Mouse (Mus musculus) hindbrain, embryonic 10.5 days (tissue): Measurements from ENCODE around the gene Hykk. TPM values are rescaled to one million over a fixed set of nuclear protein-coding genes. Genes with fewer than 3 reads are reported as not detected.

Experiments
- DNase-seq: peaks from one replicate; pipeline ENCODE4 v3.0.0-alpha.2; 2017; ENCODE audit warnings: low spot score
- H3K27ac ChIP-seq: fragments of 300-500 bp; sonication (generic); 2 replicates; pipeline ENCODE4 v1.5.1; 2016; ENCODE audit warnings: mild to moderate bottlenecking, moderate library complexity
- H3K27me3 ChIP-seq: fragments of 300-500 bp; sonication (generic); 2 replicates; pipeline ENCODE4 v1.6.1; 2016; ENCODE audit warnings: mild to moderate bottlenecking; ENCODE audit not compliant: poor library complexity, insufficient read depth, severe bottlenecking
- H3K36me3 ChIP-seq: fragments of 300-500 bp; sonication (generic); 2 replicates; pipeline ENCODE4 v1.6.1; 2016; ENCODE audit warnings: mild to moderate bottlenecking, moderate library complexity
- H3K4me1 ChIP-seq: fragments of 300-500 bp; sonication (generic); replicated peaks from 2 replicates; pipeline ENCODE4 v1.6.1; 2016; ENCODE audit warnings: mild to moderate bottlenecking
- H3K4me3 ChIP-seq: fragments of 300-500 bp; sonication (generic); 2 replicates; pipeline ENCODE4 v1.5.1; 2016; ENCODE audit warnings: mild to moderate bottlenecking, moderate library complexity
- H3K9me3 ChIP-seq: fragments of 300-500 bp; sonication (generic); 2 replicates; pipeline ENCODE4 v1.6.1; 2016; ENCODE audit warnings: mild to moderate bottlenecking, moderate library complexity
- WGBS: fragments of 180-500 bp; shearing (Covaris S2); methylation state at CpG from one replicate; pipeline ENCODE4 v1.1.7; 2016; 5-methylcytosine and 5-hydroxymethylcytosine counted together
- polyA plus RNA-seq: library from polyadenylated mRNA; unstranded; fragments of >200 nt; fragmentation: Nextera tagmentation; extraction: Ambion mirVana; gene quantifications from 2 replicates; pipeline ENCODE4 v1.2.1, GENCODE M21; 2016

The Hykk gene
- polyA plus RNA-seq = 4.6 and 4.7 TPM in 2 replicates

DNA sequence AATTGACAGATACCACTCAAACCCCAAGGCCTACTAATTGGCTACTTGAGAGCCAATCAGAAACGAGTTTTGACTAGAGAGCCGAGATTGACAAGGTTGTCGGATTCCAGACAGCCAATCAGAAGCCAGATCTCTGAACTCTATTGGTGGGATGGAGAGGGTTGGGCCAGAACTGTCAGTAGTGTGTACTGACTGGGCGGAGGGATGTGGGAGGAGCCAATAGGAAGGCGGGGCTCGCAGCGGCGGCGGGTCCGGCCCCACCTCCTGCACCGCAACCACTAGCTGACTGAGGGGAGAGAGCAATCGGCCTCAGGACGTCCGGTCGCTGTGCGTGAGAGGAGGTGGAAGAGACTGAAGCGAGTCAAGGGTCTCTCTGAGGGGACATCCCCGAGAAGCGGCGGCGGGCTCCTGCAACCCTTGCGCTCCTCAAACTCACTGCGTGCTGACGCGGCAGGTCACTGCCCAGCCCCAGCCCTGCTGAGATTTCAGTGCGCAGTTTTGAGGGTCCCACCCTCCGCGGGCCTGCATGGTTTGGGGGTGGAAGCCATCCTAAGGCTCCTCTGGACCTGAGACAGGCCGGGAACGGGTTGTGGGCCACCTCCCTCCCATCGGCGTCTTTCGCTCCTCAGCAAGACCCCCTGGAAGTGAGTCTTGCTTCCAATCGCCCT lies at the start of gene Hykk:
Gene Hykk, plus strand, starts transcription at position 274 of the 668 bp plus-strand sequence.
- DNase-seq = peak; percentile 91
- H3K4me3 ChIP-seq = peak within 1 kb of the TSS; percentile 78
- under 1% methylated on average over 34 of the region's 34 CpGs for WGBS
- H3K27ac ChIP-seq = peak within 1 kb of the TSS; percentile 87
- H3K9me3 ChIP-seq = no peaks in the 10 kb centered on the region
- H3K4me1 ChIP-seq = peaks cover 13% of the 10 kb centered on the region
- peaks cover 2% of the 10 kb centered on the region for H3K36me3 ChIP-seq
- H3K27me3 ChIP-seq = no peaks in the 10 kb centered on the region

DNA sequence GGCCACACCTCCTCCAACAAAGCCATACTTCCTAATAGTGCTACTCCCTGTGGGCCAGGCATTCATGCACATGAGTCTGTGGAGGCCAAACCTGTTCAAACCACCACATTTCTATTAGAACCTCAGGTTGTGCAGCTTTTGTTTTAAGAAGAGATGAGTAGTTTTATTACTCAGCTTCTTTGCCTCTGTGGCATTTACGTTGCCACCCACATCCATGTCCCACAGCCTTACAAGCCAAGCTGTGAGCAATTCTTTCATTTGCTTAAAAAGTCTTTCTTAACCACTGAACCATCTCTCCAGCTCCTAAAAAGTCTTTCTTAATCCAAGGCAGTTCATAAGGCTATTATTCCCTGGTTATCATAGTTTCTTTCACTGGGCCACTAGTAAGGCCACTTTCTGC lies 38.3 kb upstream of the Hykk start:
- Histone ChIP-seq H3K4me1 (no peaks in the 10 kb centered on the region), H3K27me3 (no peaks in the 10 kb centered on the region), H3K9me3 (no peaks in the 10 kb centered on the region), H3K27ac (no peak overlapping the region), H3K36me3 (peaks cover 93% of the 10 kb centered on the region), H3K4me3 (no peak overlapping the region)
- DNase-seq = no peak
- WGBS = 94% methylated on average over 1 of the region's 1 CpGs

DNA sequence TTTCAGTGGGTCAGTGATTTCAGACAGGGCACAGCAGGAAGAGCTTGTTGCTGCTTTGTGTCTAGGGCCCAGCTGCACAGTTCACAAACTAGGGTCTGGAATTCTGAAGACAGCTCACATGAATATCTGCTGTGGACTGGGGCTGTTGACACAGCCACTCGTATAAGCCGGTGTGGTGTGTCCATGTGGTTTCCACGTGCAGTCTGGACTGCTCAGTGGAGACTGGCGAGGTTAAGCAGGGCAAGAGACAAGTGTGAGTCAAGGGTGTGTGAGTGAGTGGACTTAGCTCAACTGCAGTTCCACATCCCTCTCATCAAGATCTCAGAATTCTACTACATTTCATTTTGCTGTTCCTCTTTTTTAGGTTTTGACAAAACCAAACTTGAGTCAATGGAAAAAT lies 25.0 kb upstream of the Hykk start:
- Histone ChIP-seq H3K4me1 (no peaks in the 10 kb centered on the region), H3K27me3 (no peaks in the 10 kb centered on the region), H3K4me3 (no peak overlapping the region), H3K36me3 (peaks cover 97% of the 10 kb centered on the region), H3K27ac (no peak overlapping the region), H3K9me3 (no peaks in the 10 kb centered on the region)
- no peak for DNase-seq
- WGBS = 84% methylated on average over 4 of the region's 4 CpGs

DNA sequence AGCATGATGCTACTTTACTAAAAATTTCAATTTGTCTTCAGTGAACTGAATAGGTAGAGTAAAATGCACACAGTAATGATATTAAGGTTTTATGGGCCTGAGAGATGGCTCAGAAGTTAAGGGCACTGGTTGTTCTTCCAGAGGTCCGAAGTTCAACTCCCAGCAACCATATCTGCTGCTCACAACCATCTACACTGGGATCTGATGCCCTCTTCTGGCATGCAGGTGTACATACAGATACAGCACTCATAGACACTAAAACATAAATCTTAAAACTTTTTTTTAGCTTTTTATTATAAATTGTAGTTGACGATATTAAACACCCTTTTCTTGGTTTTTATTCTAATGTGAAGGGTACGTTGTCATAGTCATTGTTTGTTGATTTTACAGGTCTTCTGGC lies 20.0 kb upstream of the Hykk start:
- no peaks in the 10 kb centered on the region for H3K4me1 ChIP-seq
- peaks cover 95% of the 10 kb centered on the region for H3K36me3 ChIP-seq
- H3K9me3 ChIP-seq = no peaks in the 10 kb centered on the region
- H3K4me3 ChIP-seq = no peak overlapping the region
- WGBS = 91% methylated on average over 3 of the region's 3 CpGs
- no peaks in the 10 kb centered on the region for H3K27me3 ChIP-seq
- no peak overlapping the region for H3K27ac ChIP-seq
- no peak for DNase-seq

DNA sequence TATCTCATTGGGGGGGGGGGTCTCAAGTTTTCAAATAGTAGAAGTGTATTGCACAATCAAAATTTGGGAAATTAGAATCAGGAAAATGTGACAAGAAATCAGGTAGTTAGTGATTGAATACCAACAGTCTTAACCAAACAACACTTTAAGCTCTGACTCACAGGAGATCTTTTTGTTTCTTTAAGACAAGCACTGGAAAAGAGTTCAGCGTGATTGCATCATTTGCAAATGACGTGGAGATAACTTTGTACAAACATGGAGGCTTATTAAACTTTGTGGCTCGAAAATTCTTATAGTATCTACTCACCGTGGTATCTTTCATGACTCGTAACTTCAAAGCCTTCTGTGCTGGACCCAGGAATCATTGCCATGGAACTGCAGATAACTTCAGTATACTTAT lies 7.6 kb upstream of the Hykk start:
- Histone ChIP-seq H3K4me1 (no peaks in the 10 kb centered on the region), H3K4me3 (no peak overlapping the region), H3K9me3 (no peaks in the 10 kb centered on the region), H3K27me3 (no peaks in the 10 kb centered on the region), H3K27ac (no peak overlapping the region), H3K36me3 (peaks cover 76% of the 10 kb centered on the region)
- 94% methylated on average over 5 of the region's 5 CpGs for WGBS
- DNase-seq = no peak

DNA sequence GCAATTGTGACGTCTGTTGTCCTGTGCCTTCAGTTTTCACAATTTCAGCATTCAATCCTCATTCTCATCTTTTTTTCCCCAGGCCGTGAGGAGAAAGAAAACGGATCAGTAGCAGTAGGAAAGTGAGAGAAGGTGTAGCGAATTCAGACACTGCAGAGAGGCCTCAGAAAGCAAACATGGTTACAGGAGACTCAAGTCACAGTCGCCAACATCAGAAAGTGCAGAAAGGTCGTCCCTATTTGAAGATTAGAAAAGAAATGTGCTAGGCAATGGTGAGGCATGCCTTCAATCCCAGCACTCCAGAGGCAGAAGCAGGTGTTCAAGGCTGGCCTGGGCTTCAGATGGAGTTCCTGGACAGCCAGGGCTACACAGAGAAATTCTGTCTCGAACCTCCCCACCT lies 1.5 kb upstream of the Hykk start:
- peaks cover 16% of the 10 kb centered on the region for H3K36me3 ChIP-seq
- H3K27me3 ChIP-seq = no peaks in the 10 kb centered on the region
- DNase-seq = no peak
- H3K27ac ChIP-seq = no peak overlapping the region
- H3K4me1 ChIP-seq = peaks cover 13% of the 10 kb centered on the region
- 70% methylated on average over 7 of the region's 7 CpGs for WGBS
- H3K9me3 ChIP-seq = no peaks in the 10 kb centered on the region
- no peak overlapping the region for H3K4me3 ChIP-seq

DNA sequence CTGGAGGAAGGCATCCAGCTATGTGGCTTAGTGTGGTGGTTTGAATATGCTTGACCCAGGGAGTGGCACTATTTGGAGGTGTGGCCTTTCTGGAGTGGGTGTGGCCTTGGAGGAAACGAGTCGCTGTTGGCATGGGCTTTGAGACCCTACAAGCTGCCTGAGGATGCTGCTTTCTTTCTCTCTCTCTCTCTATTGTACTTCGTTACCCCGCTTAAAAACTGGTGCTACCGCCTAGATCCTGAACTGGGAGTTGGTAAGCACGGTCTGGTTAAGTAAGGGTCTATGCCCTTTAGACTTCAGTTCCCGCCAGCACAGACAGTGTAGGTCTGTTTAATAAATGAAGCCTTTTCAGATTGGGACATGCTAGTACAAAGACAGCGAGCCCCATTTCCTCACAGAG lies 682 bp upstream of the Hykk start:
- Histone ChIP-seq H3K4me1 (peaks cover 13% of the 10 kb centered on the region), H3K4me3 (peak overlapping the region; percentile 78), H3K27me3 (no peaks in the 10 kb centered on the region), H3K9me3 (no peaks in the 10 kb centered on the region), H3K36me3 (peaks cover 7% of the 10 kb centered on the region), H3K27ac (no peak overlapping the region)
- WGBS = 71% methylated on average over 8 of the region's 8 CpGs
- DNase-seq = no peak

DNA sequence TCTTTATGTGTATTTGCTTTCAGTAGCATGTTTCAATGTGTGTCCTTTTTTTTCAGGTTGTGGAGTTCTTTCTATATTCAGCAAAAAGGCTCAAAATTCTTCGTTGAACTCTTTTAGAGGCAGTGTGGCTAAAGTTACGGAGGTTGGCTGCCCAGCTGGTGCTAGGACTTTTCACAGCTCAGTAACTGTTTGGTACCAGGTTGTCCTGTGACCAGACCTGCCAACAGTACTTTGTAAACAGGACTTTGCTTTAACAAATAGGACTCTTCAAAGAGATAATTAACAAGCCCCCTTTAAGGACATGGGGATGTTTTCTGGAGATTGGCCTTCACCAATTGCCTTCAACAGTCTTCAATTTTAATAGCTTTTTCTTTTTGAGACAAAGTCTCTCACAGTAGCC lies 1.1 kb downstream of the Hykk start:
- H3K36me3 ChIP-seq = peaks cover 10% of the 10 kb centered on the region
- no peak for DNase-seq
- H3K4me3 ChIP-seq = peak overlapping the region; percentile 78
- no peak overlapping the region for H3K27ac ChIP-seq
- 80% methylated on average over 2 of the region's 2 CpGs for WGBS
- H3K27me3 ChIP-seq = no peaks in the 10 kb centered on the region
- peaks cover 5% of the 10 kb centered on the region; the same call in 1 of the 2 replicates for H3K9me3 ChIP-seq
- H3K4me1 ChIP-seq = peaks cover 13% of the 10 kb centered on the region

DNA sequence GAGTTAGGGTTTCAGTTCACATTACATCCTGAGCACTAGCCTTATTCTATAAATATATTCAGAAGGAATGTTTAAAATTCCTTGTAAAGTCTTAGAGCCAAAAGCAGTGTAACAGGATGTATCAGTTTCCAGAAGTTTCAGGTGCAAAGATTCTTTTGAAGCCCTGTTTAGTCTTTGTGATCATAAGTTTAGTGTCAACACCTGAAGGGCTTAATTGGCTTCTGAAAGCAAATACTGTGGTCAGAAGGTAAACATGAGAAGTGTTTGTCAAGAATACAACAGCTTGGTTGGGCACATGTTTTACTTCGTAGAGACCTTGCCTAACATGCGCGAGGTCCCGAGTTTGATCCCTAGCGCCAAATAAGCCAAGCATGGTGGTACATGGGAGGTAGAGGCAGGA lies 1.7 kb downstream of the Hykk start:
- Histone ChIP-seq H3K4me3 (no peak overlapping the region), H3K27ac (no peak overlapping the region), H3K4me1 (peaks cover 13% of the 10 kb centered on the region), H3K27me3 (no peaks in the 10 kb centered on the region), H3K36me3 (peaks cover 10% of the 10 kb centered on the region), H3K9me3 (peaks cover 5% of the 10 kb centered on the region; the same call in 1 of the 2 replicates)
- DNase-seq = no peak
- WGBS = 95% methylated on average over 5 of the region's 5 CpGs

DNA sequence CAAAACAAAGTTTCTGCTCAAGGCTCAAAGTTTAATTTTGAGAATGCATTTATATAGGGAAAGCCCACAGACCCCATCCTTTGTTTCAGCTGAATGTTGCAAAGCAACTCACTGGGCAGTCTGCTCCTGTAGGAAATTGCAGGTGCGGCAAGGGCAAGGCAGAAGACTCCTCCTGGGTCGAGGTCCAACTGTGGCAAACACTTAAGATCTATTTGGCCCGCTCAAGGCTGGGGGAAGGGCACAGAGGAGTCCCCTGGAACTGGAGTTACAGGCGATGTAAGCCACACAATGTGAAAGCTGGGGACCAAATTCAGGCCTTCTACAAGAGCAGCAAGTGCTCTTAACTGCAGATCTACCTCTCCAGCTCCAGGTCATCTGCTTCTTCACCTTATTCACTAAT lies 2.9 kb downstream of the Hykk start:
- Histone ChIP-seq H3K27ac (no peak overlapping the region), H3K36me3 (peaks cover 10% of the 10 kb centered on the region), H3K27me3 (no peaks in the 10 kb centered on the region), H3K4me1 (peaks cover 13% of the 10 kb centered on the region), H3K9me3 (peaks cover 5% of the 10 kb centered on the region; the same call in 1 of the 2 replicates), H3K4me3 (no peak overlapping the region)
- 60% methylated on average over 4 of the region's 4 CpGs for WGBS
- DNase-seq = no peak

DNA sequence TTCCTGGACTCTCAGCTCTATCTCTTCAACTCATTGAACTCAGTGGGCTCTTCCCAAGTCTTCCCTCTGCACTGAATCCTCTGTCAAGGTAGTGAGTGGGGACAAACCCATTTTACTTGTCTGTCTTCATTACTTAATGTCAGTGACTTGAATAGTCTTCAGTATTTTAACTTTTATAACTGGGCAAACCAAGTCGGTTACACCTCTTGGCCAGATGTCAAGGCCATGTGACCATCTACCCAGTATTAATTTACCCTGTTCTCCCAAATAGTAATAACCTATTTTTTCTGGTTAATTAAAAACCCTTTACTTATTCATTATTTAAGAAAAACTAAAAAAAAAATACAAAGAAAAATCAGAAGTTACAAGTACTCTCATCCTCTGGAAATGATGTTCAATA lies 13.7 kb downstream of the Hykk start:
- no peaks in the 10 kb centered on the region for H3K4me1 ChIP-seq
- no peaks in the 10 kb centered on the region for H3K27me3 ChIP-seq
- no peak overlapping the region for H3K27ac ChIP-seq
- no peaks in the 10 kb centered on the region for H3K36me3 ChIP-seq
- H3K4me3 ChIP-seq = no peak overlapping the region
- DNase-seq = no peak
- H3K9me3 ChIP-seq = no peaks in the 10 kb centered on the region
- WGBS = 89% methylated on average over 1 of the region's 1 CpGs

DNA sequence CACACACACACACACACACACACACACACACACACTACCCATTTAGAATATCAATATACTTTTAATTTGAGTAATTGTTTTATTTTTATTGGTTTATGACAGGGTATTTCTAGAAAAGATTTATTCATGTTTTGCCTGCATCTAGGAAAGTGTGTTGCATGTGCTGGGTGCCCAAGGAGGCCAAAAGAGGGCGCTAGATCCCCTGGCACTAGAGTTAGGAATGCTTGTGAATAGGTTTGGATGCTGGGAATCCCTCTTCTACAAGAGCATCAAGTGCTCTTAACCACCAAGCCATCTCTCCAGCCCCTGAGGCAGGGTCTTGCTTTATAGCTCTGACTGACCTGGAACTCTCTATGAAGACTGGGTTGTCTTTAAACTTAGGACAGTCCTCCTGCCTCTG lies 14.7 kb downstream of the Hykk start:
- H3K4me3 ChIP-seq = no peak overlapping the region
- no peak overlapping the region for H3K27ac ChIP-seq
- WGBS = 5% methylated on average over 1 of the region's 1 CpGs
- H3K36me3 ChIP-seq = no peaks in the 10 kb centered on the region
- no peaks in the 10 kb centered on the region for H3K4me1 ChIP-seq
- DNase-seq = no peak
- H3K27me3 ChIP-seq = no peaks in the 10 kb centered on the region
- no peaks in the 10 kb centered on the region for H3K9me3 ChIP-seq

DNA sequence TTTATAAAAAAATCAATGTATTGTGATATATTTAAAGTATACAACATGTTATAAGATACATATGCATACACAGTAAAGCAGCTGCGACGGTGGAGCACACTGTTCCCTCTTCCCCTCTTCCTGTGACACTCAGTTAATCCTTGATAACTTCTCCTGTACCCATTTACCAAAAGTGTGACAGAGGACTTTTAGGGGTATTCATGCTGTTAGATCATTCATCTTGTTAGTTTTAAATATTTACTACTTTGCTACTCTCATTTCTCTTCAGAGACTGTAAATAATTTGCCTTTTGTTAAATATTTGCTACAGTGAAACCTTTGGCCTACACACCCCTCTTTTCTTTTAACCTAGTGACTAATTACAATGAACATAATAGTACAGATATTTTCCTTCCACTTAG lies 15.3 kb downstream of the Hykk start:
- Histone ChIP-seq H3K27me3 (no peaks in the 10 kb centered on the region), H3K27ac (no peak overlapping the region), H3K4me1 (no peaks in the 10 kb centered on the region), H3K36me3 (no peaks in the 10 kb centered on the region), H3K9me3 (no peaks in the 10 kb centered on the region), H3K4me3 (no peak overlapping the region)
- WGBS = 63% methylated on average over 2 of the region's 2 CpGs
- no peak for DNase-seq

DNA sequence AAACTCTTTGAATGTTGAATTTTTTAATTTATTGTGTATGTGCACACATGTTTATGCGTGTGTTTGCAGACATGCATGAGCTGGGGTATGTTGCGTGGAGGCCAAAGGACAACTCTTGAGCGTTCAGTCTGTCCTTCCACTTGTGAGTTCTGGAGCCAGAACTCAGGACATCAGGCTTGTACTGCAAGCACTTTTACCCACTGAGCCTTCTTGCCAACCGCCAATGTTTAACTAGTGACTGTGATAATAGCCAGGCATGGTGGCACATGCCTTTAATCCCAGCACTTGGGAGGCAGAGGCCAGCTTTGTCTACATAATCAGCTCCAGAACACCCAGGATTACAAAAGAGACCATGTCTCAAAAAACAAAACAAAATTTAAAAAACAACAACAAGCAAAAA lies 25.0 kb downstream of the Hykk start:
- H3K9me3 ChIP-seq = no peaks in the 10 kb centered on the region
- no peak overlapping the region for H3K27ac ChIP-seq
- H3K27me3 ChIP-seq = no peaks in the 10 kb centered on the region
- DNase-seq = no peak
- no peaks in the 10 kb centered on the region for H3K4me1 ChIP-seq
- H3K4me3 ChIP-seq = no peak overlapping the region
- WGBS = 94% methylated on average over 4 of the region's 4 CpGs
- 0 out of 2 replicates have a peak, but pooled peaks cover 8% of the 10 kb centered on the region for H3K36me3 ChIP-seq
